Mouse (Mus musculus) stomach, embryonic 14.5 days (tissue): ENCODE results near the gene Cmah. TPM values are rescaled to one million over a fixed set of nuclear protein-coding genes. Genes with fewer than 3 reads are reported as not detected.

ENCODE experiments used
- ATAC-seq: fragments of 200-750 bp; cut with Nextera tagmentation; 2 replicates; pipeline ENCODE4 v1.8.0; 2017; ENCODE audit warnings: low read depth, moderate TSS enrichment; ENCODE audit not compliant: insufficient number of reproducible peaks, insufficient read depth, low FRiP score
- H3K27ac ChIP-seq: fragments of 300-500 bp; sonication (generic); 2 replicates; pipeline ENCODE4 v1.5.1; 2014; ENCODE audit warnings: mild to moderate bottlenecking, low read length, moderate library complexity, mixed read lengths
- H3K27me3 ChIP-seq: fragments of 300-500 bp; sonication (generic); 2 replicates; pipeline ENCODE4 v1.6.1; 2014; ENCODE audit warnings: low read length, control low read depth, mixed read lengths; ENCODE audit not compliant: control insufficient read depth, insufficient read depth
- H3K36me3 ChIP-seq: fragments of 300-500 bp; sonication (generic); 2 replicates; pipeline ENCODE4 v1.6.1; 2014; ENCODE audit warnings: mild to moderate bottlenecking, control low read depth, low read length, moderate library complexity, mixed read lengths; ENCODE audit not compliant: control insufficient read depth, insufficient read depth
- H3K4me1 ChIP-seq: fragments of 300-500 bp; sonication (generic); 2 replicates; pipeline ENCODE4 v1.6.1; 2014; ENCODE audit warnings: low read length, control low read depth, mixed read lengths; ENCODE audit not compliant: control insufficient read depth, insufficient read depth
- H3K4me2 ChIP-seq: fragments of 300-500 bp; sonication (generic); replicated peaks from 2 replicates; pipeline ENCODE4 v1.6.1; 2014; ENCODE audit warnings: low read depth, low read length, control low read depth
- H3K4me3 ChIP-seq: fragments of 300-500 bp; sonication (generic); 2 replicates; pipeline ENCODE4 v1.5.1; 2014; ENCODE audit warnings: low read depth, low read length, control low read depth
- H3K9ac ChIP-seq: fragments of 300-500 bp; sonication (generic); replicated peaks from 2 replicates; pipeline ENCODE4 v1.6.1; 2014; ENCODE audit warnings: low read depth, mild to moderate bottlenecking, control low read depth, low read length, moderate library complexity, mixed read lengths
- H3K9me3 ChIP-seq: fragments of 300-500 bp; sonication (generic); 2 replicates; pipeline ENCODE4 v1.6.1; 2016; ENCODE audit warnings: low read depth, low read length, control low read depth; ENCODE audit not compliant: control insufficient read depth
- WGBS: fragments of 180-500 bp; shearing (Covaris S2); extraction: QIAGEN DNeasy Blood & Tissue Kit; methylation state at CpG from one replicate; pipeline ENCODE4 v1.1.7; 2014; 5-methylcytosine and 5-hydroxymethylcytosine counted together
- polyA plus RNA-seq: library from polyadenylated mRNA; unstranded; fragments of >200 nt; fragmentation: Nextera tagmentation; extraction: Ambion mirVana; gene quantifications from 2 replicates; pipeline ENCODE4 v1.2.1, GENCODE M21; 2014

The Cmah gene
- polyA plus RNA-seq, 1 experiment from 2014 or later: 0.65 TPM

GRCm38 (mm10) chr13:24519976-24520647, 192.9 kb downstream of the Cmah start:
- no peak overlapping the region for H3K9ac ChIP-seq
- no peak overlapping the region for H3K4me3 ChIP-seq
- no peaks in the 10 kb centered on the region for H3K36me3 ChIP-seq
- no peak overlapping the region for H3K27ac ChIP-seq
- 62% methylated on average over 14 of the region's 14 CpGs for WGBS
- no peak overlapping the region for H3K4me2 ChIP-seq
- H3K9me3 ChIP-seq: no peaks in the 10 kb centered on the region
- no peaks in the 10 kb centered on the region for H3K4me1 ChIP-seq
- no peaks in the 10 kb centered on the region for H3K27me3 ChIP-seq
- no peak for ATAC-seq

- no peak overlapping the region for H3K4me3 ChIP-seq
- H3K4me2 ChIP-seq: no peak overlapping the region
- no peak overlapping the region for H3K9ac ChIP-seq
- H3K4me1 ChIP-seq: no peaks in the 10 kb centered on the region
- no peaks in the 10 kb centered on the region for H3K27me3 ChIP-seq
- ATAC-seq: no peak
- WGBS: 92% methylated on average over 10 of the region's 10 CpGs
- no peak overlapping the region for H3K27ac ChIP-seq
- no peaks in the 10 kb centered on the region for H3K9me3 ChIP-seq
- H3K36me3 ChIP-seq: no peaks in the 10 kb centered on the region
Measured at GRCm38 (mm10) chr13:24520796-24521195, 193.6 kb downstream of the Cmah start.

- no peak overlapping the region for H3K9ac ChIP-seq
- no peak overlapping the region for H3K27ac ChIP-seq
- 54% methylated on average over 18 of the region's 18 CpGs for WGBS
- no peaks in the 10 kb centered on the region for H3K9me3 ChIP-seq
- ATAC-seq: 0 out of 2 replicates have a peak, but pooled peaks have one; percentile 31
- no peaks in the 10 kb centered on the region for H3K36me3 ChIP-seq
- no peak overlapping the region for H3K4me2 ChIP-seq
- H3K4me3 ChIP-seq: no peak overlapping the region
- H3K4me1 ChIP-seq: no peaks in the 10 kb centered on the region
- no peaks in the 10 kb centered on the region for H3K27me3 ChIP-seq
Measured at GRCm38 (mm10) chr13:24521446-24522342, 194.5 kb downstream of the Cmah start.

- no peak overlapping the region for H3K9ac ChIP-seq
- no peak for ATAC-seq
- no peak overlapping the region for H3K4me2 ChIP-seq
- no peak overlapping the region for H3K27ac ChIP-seq
- no peaks in the 10 kb centered on the region for H3K4me1 ChIP-seq
- H3K27me3 ChIP-seq: no peaks in the 10 kb centered on the region
- 64% methylated on average over 7 of the region's 7 CpGs for WGBS
- H3K4me3 ChIP-seq: no peak overlapping the region
- H3K9me3 ChIP-seq: no peaks in the 10 kb centered on the region
- no peaks in the 10 kb centered on the region for H3K36me3 ChIP-seq
Measured at GRCm38 (mm10) chr13:24522343-24522837, 195.2 kb downstream of the Cmah start.

- H3K9me3 ChIP-seq: no peaks in the 10 kb centered on the region
- no peak overlapping the region for H3K9ac ChIP-seq
- H3K4me1 ChIP-seq: no peaks in the 10 kb centered on the region
- WGBS: 59% methylated on average over 4 of the region's 4 CpGs
- no peaks in the 10 kb centered on the region for H3K36me3 ChIP-seq
- no peaks in the 10 kb centered on the region for H3K27me3 ChIP-seq
- H3K27ac ChIP-seq: no peak overlapping the region
- H3K4me3 ChIP-seq: no peak overlapping the region
- no peak for ATAC-seq
- H3K4me2 ChIP-seq: no peak overlapping the region
Measured at GRCm38 (mm10) chr13:24523587-24524221, 196.5 kb downstream of the Cmah start.

- no peaks in the 10 kb centered on the region for H3K4me1 ChIP-seq
- H3K36me3 ChIP-seq: no peaks in the 10 kb centered on the region
- 67% methylated on average over 1 of the region's 1 CpGs for WGBS
- H3K4me3 ChIP-seq: no peak overlapping the region
- H3K27me3 ChIP-seq: no peaks in the 10 kb centered on the region
- no peak for ATAC-seq
- no peaks in the 10 kb centered on the region for H3K9me3 ChIP-seq
- H3K9ac ChIP-seq: no peak overlapping the region
- no peak overlapping the region for H3K27ac ChIP-seq
- no peak overlapping the region for H3K4me2 ChIP-seq
Measured at GRCm38 (mm10) chr13:24524468-24524867, 197.3 kb downstream of the Cmah start.

GRCm38 (mm10) chr13:24525551-24525950, 198.3 kb downstream of the Cmah start:
- Histone ChIP-seq H3K36me3 (no peaks in the 10 kb centered on the region), H3K9ac (no peak overlapping the region), H3K9me3 (no peaks in the 10 kb centered on the region), H3K27ac (no peak overlapping the region), H3K4me1 (no peaks in the 10 kb centered on the region), H3K4me3 (no peak overlapping the region), H3K4me2 (no peak overlapping the region), H3K27me3 (no peaks in the 10 kb centered on the region)
- WGBS: 64% methylated on average over 3 of the region's 3 CpGs
- ATAC-seq: no peak

GRCm38 (mm10) chr13:24526916-24527315, 199.7 kb downstream of the Cmah start:
- ATAC-seq: no peak
- no peak overlapping the region for H3K9ac ChIP-seq
- H3K4me2 ChIP-seq: no peak overlapping the region
- no peaks in the 10 kb centered on the region for H3K9me3 ChIP-seq
- H3K4me1 ChIP-seq: no peaks in the 10 kb centered on the region
- H3K27ac ChIP-seq: no peak overlapping the region
- no peaks in the 10 kb centered on the region for H3K36me3 ChIP-seq
- H3K27me3 ChIP-seq: no peaks in the 10 kb centered on the region
- H3K4me3 ChIP-seq: no peak overlapping the region
- WGBS: 65% methylated on average over 2 of the region's 2 CpGs
